Mouse (Mus musculus): ENCODE data around the gene Kcna1.

Gene Kcna1

GRCm38 (mm10) chr6:126595805-126596629 is 50.2 kb downstream of the Kcna1 start:
- DNase-seq = no peak

- no peak for DNase-seq
Observed at GRCm38 (mm10) chr6:126595130-126595529, 51.1 kb downstream of the Kcna1 start.

- no peak for DNase-seq
Observed at GRCm38 (mm10) chr6:126594365-126594764, 51.8 kb downstream of the Kcna1 start.

- DNase-seq = no peak
Observed at GRCm38 (mm10) chr6:126593336-126593735, 52.8 kb downstream of the Kcna1 start.

All from thymus, postnatal 25 days (tissue).